20 mouse cellular contexts compared by ENCODE assay signal in genomic region chr2:69035457-69035856, GRCm38 (mm10).
A peak's percentile ranks its signal among the peaks of the same experiment; 100 is the strongest.
DNase-seq lines count a peak whose midpoint lies in the region; ATAC-seq lines count a peak whose summit lies in the region.
"Had no signal": no experiment of that assay in that cellular context is flagged by ENCODE, and none has a peak within 500 bp of the region (broad histone marks: within the 10 kb centered on the region; RNA-seq: fewer than 3 reads in every experiment).

No protein-coding gene starts in this region.

- H3K9me3 ChIP-seq in hindbrain, embryonic 10.5 days, result no peaks in the 10 kb centered on the region
- no peaks in the 10 kb centered on the region for H3K9me3 ChIP-seq in hindbrain, embryonic 12.5 days (replicated peaks)
- no peaks in the 10 kb centered on the region for H3K9me3 ChIP-seq in neural tube, embryonic 12.5 days
- H3K9me3 ChIP-seq in neural tube, embryonic 15.5 days (replicated peaks), result no peaks in the 10 kb centered on the region
- H3K9me3 ChIP-seq: embryonic facial prominence, embryonic 12.5 days; forebrain, embryonic 15.5 days; heart, embryonic 15.5 days; hindbrain, embryonic 13.5 days; intestine, embryonic 15.5 days had no signal

- H3K27ac ChIP-seq in hindbrain, embryonic 10.5 days, result 0 out of 2 replicates have a peak overlapping the region, but pooled peaks have one; percentile 35
- no peak overlapping the region for H3K27ac ChIP-seq in hindbrain, embryonic 12.5 days
- no peak overlapping the region for H3K27ac ChIP-seq in neural tube, embryonic 12.5 days
- H3K27ac ChIP-seq in neural tube, embryonic 15.5 days (replicated peaks), result no peak overlapping the region
- H3K27ac ChIP-seq: embryonic facial prominence, embryonic 12.5 days; forebrain, embryonic 15.5 days; heart, adult 2 months; heart, embryonic 15.5 days; hindbrain, embryonic 13.5 days; intestine, embryonic 15.5 days had no signal

- no peaks in the 10 kb centered on the region for H3K27me3 ChIP-seq in hindbrain, embryonic 10.5 days (ENCODE audit: insufficient read depth, poor library complexity, severe bottlenecking)
- no peaks in the 10 kb centered on the region for H3K27me3 ChIP-seq in hindbrain, embryonic 12.5 days
- H3K27me3 ChIP-seq in neural tube, embryonic 12.5 days (replicated peaks), result no peaks in the 10 kb centered on the region
- H3K27me3 ChIP-seq in neural tube, embryonic 15.5 days (replicated peaks), result no peaks in the 10 kb centered on the region
- H3K27me3 ChIP-seq: embryonic facial prominence, embryonic 12.5 days; forebrain, embryonic 15.5 days; heart, embryonic 15.5 days; hindbrain, embryonic 13.5 days; intestine, embryonic 15.5 days; Patski had no signal

- WGBS in hindbrain, embryonic 10.5 days, result 20% methylated on average over 4 of the region's 4 CpGs
- WGBS in hindbrain, embryonic 12.5 days, result 17% methylated on average over 4 of the region's 4 CpGs
- 12% methylated on average over 4 of the region's 4 CpGs for WGBS in neural tube, embryonic 12.5 days
- WGBS in neural tube, embryonic 15.5 days, result 21% methylated on average over 4 of the region's 4 CpGs

- DNase-seq in hindbrain, embryonic 10.5 days (ENCODE audit: low spot score), result no peak
- peak; percentile 54 for DNase-seq in embryo, embryonic 10 days (ENCODE audit: low spot score)
- DNase-seq in mesoderm, embryonic 11.5 days (ENCODE audit: low read depth, low spot score), result peak; percentile 50
- no peak for DNase-seq in testis, postnatal 10 days (ENCODE audit: low spot score)
- no peak for DNase-seq in natural killer cell, adult 2 months (ENCODE audit: low spot score in 2 of 2)
- DNase-seq: adrenal gland, postnatal 10 days; cerebellum, adult 11-12 months; cerebellum, adult 9-10 months; cerebellum, postnatal 25 days; heart, adult 2 months had no signal

- no peak overlapping the region for H3K4me3 ChIP-seq in hindbrain, embryonic 10.5 days
- no peak overlapping the region for H3K4me3 ChIP-seq in hindbrain, embryonic 12.5 days
- H3K4me3 ChIP-seq in neural tube, embryonic 12.5 days, result no peak overlapping the region
- no peak overlapping the region for H3K4me3 ChIP-seq in neural tube, embryonic 15.5 days (replicated peaks)
- H3K4me3 ChIP-seq: embryonic facial prominence, embryonic 12.5 days; forebrain, embryonic 15.5 days; heart, adult 2 months; heart, embryonic 15.5 days; hindbrain, embryonic 13.5 days; intestine, embryonic 15.5 days had no signal

- H3K36me3 ChIP-seq in hindbrain, embryonic 10.5 days, result no peaks in the 10 kb centered on the region
- H3K36me3 ChIP-seq in hindbrain, embryonic 12.5 days, result no peaks in the 10 kb centered on the region
- H3K36me3 ChIP-seq in neural tube, embryonic 12.5 days, result no peaks in the 10 kb centered on the region
- no peaks in the 10 kb centered on the region for H3K36me3 ChIP-seq in neural tube, embryonic 15.5 days
- H3K36me3 ChIP-seq: embryonic facial prominence, embryonic 12.5 days; forebrain, embryonic 15.5 days; heart, embryonic 15.5 days; hindbrain, embryonic 13.5 days; intestine, embryonic 15.5 days had no signal

- no peak for ATAC-seq in hindbrain, embryonic 12.5 days (ENCODE audit: low FRiP score)
- ATAC-seq in neural tube, embryonic 12.5 days (ENCODE audit: low FRiP score, low read depth), result 0 out of 2 replicates have a peak, but pooled peaks have one; percentile 62
- ATAC-seq in neural tube, embryonic 15.5 days (ENCODE audit: low FRiP score), result no peak
- ATAC-seq: forebrain, embryonic 15.5 days; intestine, embryonic 15.5 days; Patski had no signal

- peaks cover 17% of the 10 kb centered on the region for H3K4me1 ChIP-seq in hindbrain, embryonic 10.5 days (replicated peaks)
- 0 out of 2 replicates have a peak, but pooled peaks cover 1% of the 10 kb centered on the region for H3K4me1 ChIP-seq in hindbrain, embryonic 12.5 days
- peaks cover 6% of the 10 kb centered on the region for H3K4me1 ChIP-seq in neural tube, embryonic 12.5 days
- peaks cover 7% of the 10 kb centered on the region; the same call in 1 of the 2 replicates for H3K4me1 ChIP-seq in neural tube, embryonic 15.5 days
- H3K4me1 ChIP-seq: embryonic facial prominence, embryonic 12.5 days; heart, embryonic 15.5 days; intestine, embryonic 15.5 days had no signal

- H3K4me2 ChIP-seq in hindbrain, embryonic 12.5 days (replicated peaks), result no peak overlapping the region
- no peak overlapping the region for H3K4me2 ChIP-seq in neural tube, embryonic 12.5 days (replicated peaks)
- no peak overlapping the region for H3K4me2 ChIP-seq in neural tube, embryonic 15.5 days
- H3K4me2 ChIP-seq: embryonic facial prominence, embryonic 12.5 days; forebrain, embryonic 15.5 days; heart, embryonic 11.5 days; heart, embryonic 15.5 days; hindbrain, embryonic 13.5 days; intestine, embryonic 15.5 days had no signal

- H3K9ac ChIP-seq in hindbrain, embryonic 12.5 days, result no peak overlapping the region
- no peak overlapping the region for H3K9ac ChIP-seq in neural tube, embryonic 12.5 days
- no peak overlapping the region for H3K9ac ChIP-seq in neural tube, embryonic 15.5 days (replicated peaks)
- H3K9ac ChIP-seq: embryonic facial prominence, embryonic 12.5 days; forebrain, embryonic 15.5 days; heart, embryonic 15.5 days; hindbrain, embryonic 13.5 days; intestine, embryonic 15.5 days had no signal

Comparison
In these comparisons a context has a peak if more than half of its experiments do, and no peak if none do; other contexts are left out.
1. DNase-seq: peak in embryo, embryonic 10 days (single experiment) and mesoderm, embryonic 11.5 days (single experiment); none in hindbrain, embryonic 10.5 days (single experiment), testis, postnatal 10 days (single experiment) and natural killer cell, adult 2 months (0 of 2).